Mouse (Mus musculus) hindbrain, embryonic 16.5 days (tissue): ENCODE results near the gene Tamm41. TPM values are rescaled to one million over a fixed set of nuclear protein-coding genes. Genes with fewer than 3 reads are reported as not detected.

Source experiments
- ATAC-seq: fragments of 200-750 bp; cut with Nextera tagmentation; 2 replicates; pipeline ENCODE4 v1.8.0; 2017; ENCODE audit warnings: moderate TSS enrichment, moderate library complexity
- H3K27ac ChIP-seq: fragments of 300-500 bp; sonication (generic); 2 replicates; pipeline ENCODE4 v1.5.1; 2014; ENCODE audit warnings: low read depth, mild to moderate bottlenecking, control low read depth, low read length, moderate library complexity
- H3K27me3 ChIP-seq: fragments of 300-500 bp; sonication (generic); replicated peaks from 2 replicates; pipeline ENCODE4 v1.6.1; 2014; ENCODE audit warnings: low read length; ENCODE audit not compliant: control insufficient read depth, insufficient read depth
- H3K36me3 ChIP-seq: fragments of 300-500 bp; sonication (generic); 2 replicates; pipeline ENCODE4 v1.6.1; 2014; ENCODE audit warnings: mild to moderate bottlenecking, low read length, moderate library complexity, mixed read lengths; ENCODE audit not compliant: control insufficient read depth, insufficient read depth
- H3K4me1 ChIP-seq: fragments of 300-500 bp; sonication (generic); 2 replicates; pipeline ENCODE4 v1.6.1; 2014; ENCODE audit warnings: low read depth, low read length; ENCODE audit not compliant: control insufficient read depth, insufficient read depth
- H3K4me2 ChIP-seq: fragments of 300-500 bp; sonication (generic); 2 replicates; pipeline ENCODE4 v1.6.1; 2014; ENCODE audit warnings: mild to moderate bottlenecking, low read length, control low read depth, moderate library complexity
- H3K4me3 ChIP-seq: fragments of 300-500 bp; sonication (generic); 2 replicates; pipeline ENCODE4 v1.5.1; 2014; ENCODE audit warnings: mild to moderate bottlenecking, low read length, control low read depth, moderate library complexity
- H3K9ac ChIP-seq: fragments of 300-500 bp; sonication (generic); 2 replicates; pipeline ENCODE4 v1.6.1; 2014; ENCODE audit warnings: low read depth, mild to moderate bottlenecking, control low read depth, low read length, moderate library complexity
- H3K9me3 ChIP-seq: fragments of 300-500 bp; sonication (generic); 2 replicates; pipeline ENCODE4 v1.6.1; 2014; ENCODE audit warnings: mild to moderate bottlenecking, low read length, moderate library complexity; ENCODE audit not compliant: control insufficient read depth
- WGBS: fragments of 180-500 bp; shearing (Covaris S2); extraction: QIAGEN DNeasy Blood & Tissue Kit; methylation state at CpG from one replicate; pipeline ENCODE4 v1.1.7; 2014; 5-methylcytosine and 5-hydroxymethylcytosine counted together
- polyA plus RNA-seq: library from polyadenylated mRNA; unstranded; fragments of >200 nt; fragmentation: Nextera tagmentation; extraction: Ambion mirVana; gene quantifications from 2 replicates; pipeline ENCODE4 v1.2.1, GENCODE M21; 2015

Tamm41 gene
- polyA plus RNA-seq, 1 experiment from 2014 or later = 48.6 TPM

GRCm38 (mm10) chr6:115055440-115055839 is 17.8 kb upstream of the Tamm41 start:
- H3K4me3 ChIP-seq = no peak overlapping the region
- H3K9ac ChIP-seq = no peak overlapping the region
- H3K36me3 ChIP-seq = no peaks in the 10 kb centered on the region
- peaks cover 5% of the 10 kb centered on the region for H3K4me1 ChIP-seq
- H3K27ac ChIP-seq = no peak overlapping the region
- ATAC-seq = no peak
- no peaks in the 10 kb centered on the region for H3K9me3 ChIP-seq
- H3K4me2 ChIP-seq = no peak overlapping the region
- H3K27me3 ChIP-seq = no peaks in the 10 kb centered on the region
- 69% methylated on average over 4 of the region's 4 CpGs for WGBS

- no peaks in the 10 kb centered on the region for H3K36me3 ChIP-seq
- no peak overlapping the region for H3K9ac ChIP-seq
- no peak overlapping the region for H3K4me3 ChIP-seq
- H3K9me3 ChIP-seq = no peaks in the 10 kb centered on the region
- WGBS = 67% methylated on average over 6 of the region's 6 CpGs
- no peak for ATAC-seq
- no peaks in the 10 kb centered on the region for H3K4me1 ChIP-seq
- no peaks in the 10 kb centered on the region for H3K27me3 ChIP-seq
- no peak overlapping the region for H3K27ac ChIP-seq
- H3K4me2 ChIP-seq = no peak overlapping the region
Measured at GRCm38 (mm10) chr6:115051586-115052197, 14.0 kb upstream of the Tamm41 start.

GRCm38 (mm10) chr6:115049015-115049414 is 11.3 kb upstream of the Tamm41 start:
- H3K4me3 ChIP-seq = no peak overlapping the region
- no peaks in the 10 kb centered on the region for H3K36me3 ChIP-seq
- ATAC-seq = peak; percentile 54; the same call in 1 of the 2 replicates
- H3K9me3 ChIP-seq = no peaks in the 10 kb centered on the region
- no peak overlapping the region for H3K9ac ChIP-seq
- no peak overlapping the region for H3K4me2 ChIP-seq
- no peak overlapping the region for H3K27ac ChIP-seq
- H3K27me3 ChIP-seq = no peaks in the 10 kb centered on the region
- H3K4me1 ChIP-seq = no peaks in the 10 kb centered on the region
- WGBS = 22% methylated on average over 4 of the region's 4 CpGs

GRCm38 (mm10) chr6:115047816-115048215 is 10.1 kb upstream of the Tamm41 start:
- Histone ChIP-seq H3K9ac (no peak overlapping the region), H3K4me2 (no peak overlapping the region), H3K36me3 (no peaks in the 10 kb centered on the region), H3K9me3 (no peaks in the 10 kb centered on the region), H3K4me3 (no peak overlapping the region), H3K4me1 (no peaks in the 10 kb centered on the region), H3K27ac (no peak overlapping the region), H3K27me3 (no peaks in the 10 kb centered on the region)
- ATAC-seq = no peak
- WGBS = 40% methylated on average over 2 of the region's 2 CpGs

GRCm38 (mm10) chr6:115046064-115046463 is 8.4 kb upstream of the Tamm41 start:
- ATAC-seq = no peak
- H3K36me3 ChIP-seq = no peaks in the 10 kb centered on the region
- H3K9me3 ChIP-seq = no peaks in the 10 kb centered on the region
- H3K9ac ChIP-seq = no peak overlapping the region
- H3K27ac ChIP-seq = no peak overlapping the region
- no peaks in the 10 kb centered on the region for H3K27me3 ChIP-seq
- WGBS = 62% methylated on average over 1 of the region's 1 CpGs
- no peak overlapping the region for H3K4me2 ChIP-seq
- H3K4me1 ChIP-seq = no peaks in the 10 kb centered on the region
- no peak overlapping the region for H3K4me3 ChIP-seq

- H3K4me2 ChIP-seq = no peak overlapping the region
- WGBS = 74% methylated on average over 1 of the region's 1 CpGs
- no peaks in the 10 kb centered on the region for H3K36me3 ChIP-seq
- no peaks in the 10 kb centered on the region for H3K9me3 ChIP-seq
- H3K27me3 ChIP-seq = no peaks in the 10 kb centered on the region
- no peak overlapping the region for H3K27ac ChIP-seq
- no peak for ATAC-seq
- no peak overlapping the region for H3K9ac ChIP-seq
- no peaks in the 10 kb centered on the region for H3K4me1 ChIP-seq
- H3K4me3 ChIP-seq = no peak overlapping the region
Measured at GRCm38 (mm10) chr6:115044709-115045108, 7.0 kb upstream of the Tamm41 start.

- no peak overlapping the region for H3K9ac ChIP-seq
- H3K36me3 ChIP-seq = no peaks in the 10 kb centered on the region
- no peak overlapping the region for H3K4me3 ChIP-seq
- no peaks in the 10 kb centered on the region for H3K4me1 ChIP-seq
- H3K27me3 ChIP-seq = no peaks in the 10 kb centered on the region
- H3K27ac ChIP-seq = no peak overlapping the region; the same call in 1 of the 2 replicates
- no peaks in the 10 kb centered on the region for H3K9me3 ChIP-seq
- WGBS = 59% methylated on average over 14 of the region's 14 CpGs
- ATAC-seq = peak; percentile 87
- no peak overlapping the region for H3K4me2 ChIP-seq
Measured at GRCm38 (mm10) chr6:115043657-115044500, 6.2 kb upstream of the Tamm41 start.

GRCm38 (mm10) chr6:115042609-115043008 is 4.9 kb upstream of the Tamm41 start:
- Histone ChIP-seq H3K4me1 (no peaks in the 10 kb centered on the region), H3K9me3 (no peaks in the 10 kb centered on the region), H3K4me3 (no peak overlapping the region), H3K27me3 (no peaks in the 10 kb centered on the region), H3K9ac (no peak overlapping the region), H3K4me2 (no peak overlapping the region), H3K27ac (no peak overlapping the region), H3K36me3 (no peaks in the 10 kb centered on the region)
- ATAC-seq = no peak
- 56% methylated on average over 10 of the region's 10 CpGs for WGBS

GRCm38 (mm10) chr6:115033441-115033840 is 4.2 kb downstream of the Tamm41 start:
- peaks cover 10% of the 10 kb centered on the region for H3K4me1 ChIP-seq
- no peak for ATAC-seq
- no peaks in the 10 kb centered on the region for H3K9me3 ChIP-seq
- no peaks in the 10 kb centered on the region for H3K27me3 ChIP-seq
- no peak overlapping the region for H3K4me3 ChIP-seq
- WGBS = 99% methylated on average over 5 of the region's 5 CpGs
- H3K9ac ChIP-seq = no peak overlapping the region
- no peak overlapping the region for H3K27ac ChIP-seq
- H3K4me2 ChIP-seq = no peak overlapping the region
- peaks cover 20% of the 10 kb centered on the region for H3K36me3 ChIP-seq
